Mouse (Mus musculus) liver, postnatal 0 days (tissue): ENCODE measurements at regions not wholly inside any gene's neighbourhood (a gene's known extent, or its start where the extent isn't known, plus 50 kb on each side); places are given as distances from the start of the nearest gene placed in this dataset.

ENCODE experiments used
- ATAC-seq: fragments of 200-750 bp; cut with Nextera tagmentation; 2 replicates; pipeline ENCODE4 v1.8.0; 2017; ENCODE audit warnings: mild to moderate bottlenecking, moderate library complexity
- DNase-seq: peaks from one replicate; pipeline ENCODE4 v3.0.0-alpha.2; 2016
- H3K27ac ChIP-seq: fragments of 300-500 bp; sonication (generic); 2 replicates; pipeline ENCODE4 v1.5.1; 2014; ENCODE audit warnings: antibody characterized with exemption, moderate library complexity, mild to moderate bottlenecking, low read depth
- H3K27me3 ChIP-seq: fragments of 300-500 bp; sonication (generic); 2 replicates; pipeline ENCODE4 v1.6.1; 2014; ENCODE audit warnings: low read length, control low read depth, mixed read lengths; ENCODE audit not compliant: insufficient read depth
- H3K36me3 ChIP-seq: fragments of 300-500 bp; sonication (generic); replicated peaks from 2 replicates; pipeline ENCODE4 v1.6.1; 2014; ENCODE audit warnings: mild to moderate bottlenecking, control low read depth, low read length, moderate library complexity, mixed read lengths; ENCODE audit not compliant: insufficient read depth
- H3K4me1 ChIP-seq: fragments of 300-500 bp; sonication (generic); 2 replicates; pipeline ENCODE4 v1.6.1; 2014; ENCODE audit warnings: antibody characterized with exemption, mild to moderate bottlenecking, control low read depth; ENCODE audit not compliant: insufficient read depth
- H3K4me2 ChIP-seq: fragments of 300-500 bp; sonication (generic); 2 replicates; pipeline ENCODE4 v1.6.1; 2014; ENCODE audit warnings: low read depth, mild to moderate bottlenecking, low read length, moderate library complexity, mixed read lengths
- H3K4me3 ChIP-seq: fragments of 300-500 bp; sonication (generic); 2 replicates; pipeline ENCODE4 v1.5.1; 2014; ENCODE audit warnings: low read depth, low read length
- H3K9ac ChIP-seq: fragments of 300-500 bp; sonication (generic); replicated peaks from 2 replicates; pipeline ENCODE4 v1.6.1; 2014; ENCODE audit warnings: mild to moderate bottlenecking, moderate library complexity
- H3K9me3 ChIP-seq: fragments of 300-500 bp; sonication (generic); 2 replicates; pipeline ENCODE4 v1.6.1; 2016; ENCODE audit warnings: mild to moderate bottlenecking, control low read depth, low read length, mixed read lengths
- CTCF ChIP-seq: sonication (generic); IDR thresholded peaks from 2 replicates; pipeline ENCODE4 v1.5.1; 2016; ENCODE audit warnings: antibody characterized with exemption, low read depth
- EP300 ChIP-seq: IDR thresholded peaks from 2 replicates; pipeline ENCODE4 v1.6.1; 2016; ENCODE audit warnings: antibody characterized with exemption, low read depth, mild to moderate bottlenecking
- WGBS: fragments of 180-500 bp; shearing (Covaris S2); extraction: QIAGEN DNeasy Blood & Tissue Kit; methylation state at CpG from one replicate; pipeline ENCODE4 v1.1.7; 2014; ENCODE audit not compliant: insufficient replicate concordance; 5-methylcytosine and 5-hydroxymethylcytosine counted together

GRCm38 (mm10) chr4:64755986-64756385 lies 368.0 kb upstream of the Pappa start:
- WGBS: 87% methylated on average over 4 of the region's 4 CpGs
- Histone ChIP-seq H3K27ac (no peak overlapping the region), H3K4me3 (no peak overlapping the region), H3K4me2 (no peak overlapping the region), H3K9ac (no peak overlapping the region), H3K27me3 (no peaks in the 10 kb centered on the region), H3K9me3 (no peaks in the 10 kb centered on the region), H3K4me1 (no peaks in the 10 kb centered on the region), H3K36me3 (no peaks in the 10 kb centered on the region)
- TF ChIP-seq CTCF (no peak), EP300 (no peak)
- ATAC-seq (no peak), DNase-seq (no peak)

DNA sequence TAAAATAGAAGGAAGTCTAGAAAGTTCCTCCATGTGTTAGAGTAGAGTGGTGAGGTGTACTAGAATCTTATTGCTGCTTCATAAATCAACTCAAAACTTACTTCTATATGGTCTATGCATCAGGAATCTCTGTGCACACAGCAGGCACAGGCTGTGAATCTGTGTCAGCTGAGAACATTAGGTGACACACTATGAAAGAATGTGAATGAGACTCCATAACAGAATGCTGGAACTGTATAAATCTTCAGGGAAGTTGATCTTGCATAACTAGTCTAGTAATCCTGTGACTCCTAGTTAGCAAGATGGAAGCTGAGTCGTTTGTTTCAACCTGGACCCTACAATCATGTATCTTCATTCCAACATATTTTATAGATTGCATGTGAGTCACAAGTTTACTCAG lies 355.4 kb upstream of the Pappa start:
- no peak overlapping the region for H3K4me3 ChIP-seq
- TF ChIP-seq EP300: no peak
- no peak for TF ChIP-seq CTCF

DNA sequence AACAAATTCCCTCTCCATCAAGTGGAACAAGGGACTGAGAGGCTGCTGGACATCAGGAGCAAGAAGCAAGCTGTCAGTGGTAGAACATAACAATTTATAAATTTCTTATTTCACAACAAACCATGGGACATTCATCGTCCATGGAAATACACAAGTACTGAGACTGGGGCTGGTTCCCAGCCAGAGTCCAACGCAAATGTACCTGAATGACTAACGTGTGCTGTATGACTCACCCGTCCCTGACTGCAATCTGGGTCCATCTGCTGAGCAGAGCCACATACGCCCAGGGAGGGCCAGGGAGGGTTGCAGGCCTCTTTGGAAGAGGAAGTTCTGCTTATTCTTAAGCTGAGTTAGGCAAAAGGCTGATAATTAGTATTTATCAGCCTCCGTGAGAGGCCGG lies 320.1 kb upstream of the Pappa start:
- Histone ChIP-seq H3K27me3 (no peaks in the 10 kb centered on the region), H3K4me3 (no peak overlapping the region), H3K9ac (no peak overlapping the region), H3K36me3 (no peaks in the 10 kb centered on the region), H3K27ac (no peak overlapping the region), H3K9me3 (no peaks in the 10 kb centered on the region), H3K4me1 (no peaks in the 10 kb centered on the region), H3K4me2 (no peak overlapping the region)
- no peak for TF ChIP-seq CTCF
- TF ChIP-seq EP300: no peak
- DNase-seq (no peak), ATAC-seq (no peak)
- WGBS: 66% methylated on average over 7 of the region's 7 CpGs

More for the DNA sequence above, 355.4 kb upstream of the Pappa start:
- H3K27ac ChIP-seq: no peak overlapping the region
- no peaks in the 10 kb centered on the region for H3K4me1 ChIP-seq
- no peak for DNase-seq
- H3K9me3 ChIP-seq: 0 out of 2 replicates have a peak, but pooled peaks cover 2% of the 10 kb centered on the region
- no peak overlapping the region for H3K9ac ChIP-seq
- 54% methylated on average over 1 of the region's 1 CpGs for WGBS
- H3K4me2 ChIP-seq: no peak overlapping the region
- ATAC-seq: no peak
- H3K36me3 ChIP-seq: no peaks in the 10 kb centered on the region
- no peaks in the 10 kb centered on the region for H3K27me3 ChIP-seq

- Histone ChIP-seq H3K36me3 (no peaks in the 10 kb centered on the region), H3K9me3 (no peaks in the 10 kb centered on the region), H3K9ac (no peak overlapping the region), H3K4me2 (no peak overlapping the region), H3K27ac (no peak overlapping the region), H3K4me1 (no peaks in the 10 kb centered on the region), H3K4me3 (no peak overlapping the region), H3K27me3 (no peaks in the 10 kb centered on the region)
- ATAC-seq (no peak), DNase-seq (no peak)
- 71% methylated on average over 2 of the region's 2 CpGs for WGBS
- no peak for TF ChIP-seq EP300
- TF ChIP-seq CTCF: no peak
Observed at GRCm38 (mm10) chr4:64804996-64805395, 319.0 kb upstream of the Pappa start.

DNA sequence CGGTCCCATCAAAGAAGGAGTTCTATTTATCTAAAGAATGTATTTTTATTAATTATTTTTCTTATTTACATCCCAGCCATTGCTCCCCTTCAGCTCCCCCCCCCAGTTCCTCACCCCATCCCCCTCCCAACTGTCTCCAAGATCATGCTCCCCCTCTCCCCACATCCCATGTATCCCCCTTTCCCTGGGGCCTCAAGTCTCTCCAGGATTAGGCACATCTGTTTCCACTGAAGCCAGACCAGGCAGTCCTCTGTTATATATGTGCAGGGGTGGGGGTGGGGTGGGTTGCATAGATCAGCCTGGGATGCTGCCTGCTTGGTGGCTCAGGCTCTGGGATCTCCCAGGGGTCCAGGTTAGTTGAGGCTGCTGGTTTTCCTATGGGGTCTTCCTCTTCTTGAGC lies 316.8 kb upstream of the Pappa start:
- no peak overlapping the region for H3K4me3 ChIP-seq
- no peaks in the 10 kb centered on the region for H3K4me1 ChIP-seq
- H3K9me3 ChIP-seq: no peaks in the 10 kb centered on the region
- no peak overlapping the region for H3K27ac ChIP-seq
- no peaks in the 10 kb centered on the region for H3K27me3 ChIP-seq
- DNase-seq: no peak
- TF ChIP-seq EP300 (no peak), CTCF (no peak)
- H3K36me3 ChIP-seq: no peaks in the 10 kb centered on the region
- no peak for ATAC-seq
- H3K9ac ChIP-seq: no peak overlapping the region
- 74% methylated on average over 1 of the region's 1 CpGs for WGBS
- H3K4me2 ChIP-seq: no peak overlapping the region

- no peaks in the 10 kb centered on the region for H3K27me3 ChIP-seq
- H3K4me3 ChIP-seq: no peak overlapping the region
- DNase-seq: no peak
- H3K27ac ChIP-seq: no peak overlapping the region
- TF ChIP-seq CTCF: no peak
- TF ChIP-seq EP300: no peak
- H3K9me3 ChIP-seq: no peaks in the 10 kb centered on the region
- no peak overlapping the region for H3K4me2 ChIP-seq
- H3K9ac ChIP-seq: no peak overlapping the region
- H3K36me3 ChIP-seq: no peaks in the 10 kb centered on the region
- no peak for ATAC-seq
- H3K4me1 ChIP-seq: no peaks in the 10 kb centered on the region
Observed at GRCm38 (mm10) chr4:64811974-64812373, 312.0 kb upstream of the Pappa start.

GRCm38 (mm10) chr4:64812812-64813211 lies 311.2 kb upstream of the Pappa start:
- H3K4me2 ChIP-seq: no peak overlapping the region
- no peaks in the 10 kb centered on the region for H3K4me1 ChIP-seq
- no peaks in the 10 kb centered on the region for H3K27me3 ChIP-seq
- DNase-seq (no peak), ATAC-seq (no peak)
- no peaks in the 10 kb centered on the region for H3K9me3 ChIP-seq
- WGBS: 75% methylated on average over 4 of the region's 4 CpGs
- TF ChIP-seq EP300: no peak
- TF ChIP-seq CTCF: no peak
- H3K36me3 ChIP-seq: no peaks in the 10 kb centered on the region
- H3K4me3 ChIP-seq: no peak overlapping the region
- no peak overlapping the region for H3K9ac ChIP-seq
- no peak overlapping the region for H3K27ac ChIP-seq
